Mouse (Mus musculus): ENCODE data around the gene Ywhab.

GRCm38 (mm10) chr2:163992871-163993270 lies 1.9 kb upstream of the Ywhab start:
- TF ChIP-seq POLR2A (IDR thresholded peaks at IDR 0.05; ENCODE audit: low read depth, low read length) (no peak), CTCF (IDR thresholded peaks at IDR 0.05; ENCODE audit: borderline replicate concordance, insufficient read depth, low read length) (no peak)
